Mouse (Mus musculus): ENCODE measurements around the gene Rad17. TPM values are rescaled to one million over a fixed set of nuclear protein-coding genes. Genes with fewer than 3 reads are reported as not detected.

The Rad17 gene
- polyA plus RNA-seq, 1 experiment from 2014 or later, result 18.6 TPM

DNA sequence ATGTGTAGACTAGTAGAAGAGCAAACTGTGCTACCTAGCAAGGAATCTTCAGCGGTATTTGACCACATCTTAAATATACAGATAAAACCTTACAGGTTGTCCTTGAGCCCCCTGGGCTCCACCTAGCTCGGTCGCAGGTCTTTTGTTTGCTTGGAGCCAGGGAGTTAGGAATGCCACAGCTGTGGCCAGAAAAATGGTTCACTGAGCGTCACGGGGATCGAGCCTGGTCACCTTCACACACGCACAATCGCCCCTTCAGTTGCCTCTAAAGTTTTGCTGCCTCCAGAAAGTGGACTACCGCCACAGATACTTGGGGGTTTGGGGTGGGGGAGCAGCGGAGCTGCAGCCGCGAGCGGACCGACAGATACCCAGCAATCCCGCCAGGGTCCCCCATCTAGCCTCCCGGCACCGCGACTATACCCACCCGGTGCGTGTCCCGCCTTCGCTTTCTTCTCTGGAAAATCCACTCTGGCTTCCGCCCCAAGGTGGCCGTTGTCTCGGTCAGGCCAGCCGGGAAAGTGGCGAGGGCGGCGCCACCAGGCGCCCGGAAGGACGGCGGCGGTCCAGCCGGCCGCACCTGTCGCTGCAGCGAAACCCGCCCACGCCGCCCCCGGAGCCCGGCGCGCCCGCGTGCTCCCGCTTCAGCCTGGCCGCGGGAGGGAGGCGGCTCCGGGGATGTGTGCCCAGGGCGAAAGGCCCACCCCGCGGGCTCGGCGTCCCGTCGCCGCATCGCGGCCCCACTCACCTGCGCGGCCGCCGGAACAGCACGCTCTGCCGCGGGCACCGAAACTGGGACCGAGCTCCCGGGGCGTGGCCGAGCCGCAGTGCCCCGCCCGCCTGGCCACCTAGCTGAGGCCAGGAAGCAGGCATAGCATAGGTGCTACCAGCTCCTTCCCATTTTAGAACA, 34.4 kb downstream of the Rad17 start, which contains the start of gene Marveld2:
Marveld2 (minus strand) TSS at position 791 of the 907 bp plus-strand sequence.
- no peak; the same call in 1 of the 2 replicates for TF ChIP-seq CTCF (IDR thresholded peaks at IDR 0.05; ENCODE audit: low read depth)
- H3K27me3 ChIP-seq (ENCODE audit: insufficient read depth, low read length), result no peaks in the 10 kb centered on the region
- peak within 1 kb of the TSS; percentile 72 for H3K4me2 ChIP-seq (ENCODE audit: low read length)
- peak within 1 kb of the TSS; percentile 76 for H3K9ac ChIP-seq (ENCODE audit: low read depth, low read length)
- no peaks in the 10 kb centered on the region for H3K9me3 ChIP-seq (replicated peaks; ENCODE audit: low read length)
- peak within 1 kb of the TSS; percentile 88 for H3K27ac ChIP-seq
- peak within 1 kb of the TSS; percentile 64 for H3K4me3 ChIP-seq (replicated peaks; ENCODE audit: low read depth, low read length)
- no peaks in the 10 kb centered on the region for H3K4me1 ChIP-seq (replicated peaks; ENCODE audit: insufficient read depth, low read length)
- WGBS, result 3% methylated on average over 65 of the region's 77 CpGs
- H3K36me3 ChIP-seq (ENCODE audit: insufficient read depth, low read length), result peaks cover 6% of the 10 kb centered on the region; the same call in 1 of the 2 replicates
- ATAC-seq (replicated peaks; ENCODE audit: low FRiP score, low read depth) (peak; percentile 81), DNase-seq (ENCODE audit: low spot score) (peak; percentile 49)

DNA sequence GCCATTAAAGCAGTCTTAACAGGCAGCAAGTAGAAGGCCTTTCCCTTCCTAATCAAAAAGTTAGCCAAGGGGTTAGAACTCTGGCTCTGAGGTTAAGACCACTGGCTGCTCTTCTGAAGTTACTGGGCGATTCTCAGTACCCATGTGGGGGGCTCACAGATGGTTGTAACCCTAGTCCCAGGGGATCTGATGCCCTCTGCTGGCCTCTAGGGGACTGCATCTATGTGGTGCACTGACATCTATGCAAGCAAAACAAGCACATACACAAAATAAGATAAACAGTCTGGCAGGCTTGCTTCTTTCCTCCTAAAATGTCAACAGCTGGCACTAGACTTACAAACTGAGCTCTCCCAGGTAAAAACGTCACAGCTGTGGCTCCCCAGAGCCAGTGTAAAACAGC, 37.9 kb downstream of the Rad17 start:
- no peak overlapping the region for H3K4me3 ChIP-seq (replicated peaks; ENCODE audit: low read depth, low read length)
- H3K36me3 ChIP-seq (ENCODE audit: insufficient read depth, low read length), result 0 out of 2 replicates have a peak, but pooled peaks cover 2% of the 10 kb centered on the region
- TF ChIP-seq CTCF (IDR thresholded peaks at IDR 0.05; ENCODE audit: low read depth), result peak; percentile 37; the same call in 1 of the 2 replicates
- no peak for DNase-seq (ENCODE audit: low spot score)
- no peaks in the 10 kb centered on the region for H3K4me1 ChIP-seq (replicated peaks; ENCODE audit: insufficient read depth, low read length)
- 68% methylated on average over 2 of the region's 2 CpGs for WGBS
- H3K27me3 ChIP-seq (ENCODE audit: insufficient read depth, low read length), result no peaks in the 10 kb centered on the region
- no peak overlapping the region for H3K4me2 ChIP-seq (ENCODE audit: low read length)
- H3K9ac ChIP-seq (ENCODE audit: low read depth, low read length), result no peak overlapping the region
- no peak for ATAC-seq (replicated peaks; ENCODE audit: low FRiP score, low read depth)
- no peaks in the 10 kb centered on the region for H3K9me3 ChIP-seq (replicated peaks; ENCODE audit: low read length)
- H3K27ac ChIP-seq, result no peak overlapping the region

GRCm38 (mm10) chr13:100612251-100612650, 38.6 kb downstream of the Rad17 start:
- H3K36me3 ChIP-seq (ENCODE audit: insufficient read depth, low read length), result 0 out of 2 replicates have a peak, but pooled peaks cover 2% of the 10 kb centered on the region
- no peak overlapping the region for H3K4me3 ChIP-seq (replicated peaks; ENCODE audit: low read depth, low read length)
- DNase-seq (ENCODE audit: low spot score), result no peak
- no peaks in the 10 kb centered on the region for H3K27me3 ChIP-seq (ENCODE audit: insufficient read depth, low read length)
- no peaks in the 10 kb centered on the region for H3K4me1 ChIP-seq (replicated peaks; ENCODE audit: insufficient read depth, low read length)
- no peak overlapping the region for H3K4me2 ChIP-seq (ENCODE audit: low read length)
- TF ChIP-seq CTCF (IDR thresholded peaks at IDR 0.05; ENCODE audit: low read depth), result no peak
- H3K9ac ChIP-seq (ENCODE audit: low read depth, low read length), result no peak overlapping the region
- H3K9me3 ChIP-seq (replicated peaks; ENCODE audit: low read length), result no peaks in the 10 kb centered on the region
- 92% methylated on average over 10 of the region's 10 CpGs for WGBS
- H3K27ac ChIP-seq, result no peak overlapping the region
- no peak for ATAC-seq (replicated peaks; ENCODE audit: low FRiP score, low read depth)

DNA sequence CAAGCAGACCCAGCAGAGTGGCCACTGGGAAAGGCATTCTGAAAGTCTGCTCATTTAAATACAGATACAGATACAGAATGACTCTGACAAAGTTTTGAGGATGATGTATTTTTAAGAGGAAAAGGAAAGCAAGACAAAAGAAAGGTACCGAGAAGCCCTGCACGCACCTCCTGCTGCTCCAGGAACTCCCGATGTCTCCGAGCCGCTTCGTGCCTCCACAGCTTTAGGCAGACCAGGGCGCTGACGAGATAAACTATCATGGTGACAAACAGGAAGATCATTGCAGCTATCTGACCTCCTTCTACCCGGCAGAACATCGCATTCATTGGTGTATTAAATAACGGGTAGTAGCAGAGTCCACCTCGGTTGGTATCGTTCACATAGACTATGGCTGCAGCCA, 39.6 kb downstream of the Rad17 start:
- no peak overlapping the region for H3K4me3 ChIP-seq (replicated peaks; ENCODE audit: low read depth, low read length)
- DNase-seq (ENCODE audit: low spot score) (no peak), ATAC-seq (replicated peaks; ENCODE audit: low FRiP score, low read depth) (no peak)
- no peaks in the 10 kb centered on the region for H3K27me3 ChIP-seq (ENCODE audit: insufficient read depth, low read length)
- 0 out of 2 replicates have a peak, but pooled peaks cover 2% of the 10 kb centered on the region for H3K36me3 ChIP-seq (ENCODE audit: insufficient read depth, low read length)
- H3K9me3 ChIP-seq (replicated peaks; ENCODE audit: low read length), result no peaks in the 10 kb centered on the region
- H3K4me2 ChIP-seq (ENCODE audit: low read length), result no peak overlapping the region
- H3K9ac ChIP-seq (ENCODE audit: low read depth, low read length), result no peak overlapping the region
- 92% methylated on average over 13 of the region's 13 CpGs for WGBS
- TF ChIP-seq CTCF (IDR thresholded peaks at IDR 0.05; ENCODE audit: low read depth), result no peak
- H3K4me1 ChIP-seq (replicated peaks; ENCODE audit: insufficient read depth, low read length), result no peaks in the 10 kb centered on the region
- no peak overlapping the region for H3K27ac ChIP-seq

GRCm38 (mm10) chr13:100607756-100608155, 43.1 kb downstream of the Rad17 start:
- H3K9me3 ChIP-seq (replicated peaks; ENCODE audit: low read length), result no peaks in the 10 kb centered on the region
- no peaks in the 10 kb centered on the region for H3K4me1 ChIP-seq (replicated peaks; ENCODE audit: insufficient read depth, low read length)
- no peak overlapping the region for H3K4me3 ChIP-seq (replicated peaks; ENCODE audit: low read depth, low read length)
- 0 out of 2 replicates have a peak, but pooled peaks cover 2% of the 10 kb centered on the region for H3K36me3 ChIP-seq (ENCODE audit: insufficient read depth, low read length)
- H3K27me3 ChIP-seq (ENCODE audit: insufficient read depth, low read length), result no peaks in the 10 kb centered on the region
- WGBS, result 88% methylated on average over 8 of the region's 8 CpGs
- peak; percentile 42; the same call in 1 of the 2 replicates for TF ChIP-seq CTCF (IDR thresholded peaks at IDR 0.05; ENCODE audit: low read depth)
- no peak overlapping the region for H3K4me2 ChIP-seq (ENCODE audit: low read length)
- no peak overlapping the region for H3K27ac ChIP-seq
- no peak overlapping the region for H3K9ac ChIP-seq (ENCODE audit: low read depth, low read length)
- no peak for DNase-seq (ENCODE audit: low spot score)
- ATAC-seq (replicated peaks; ENCODE audit: low FRiP score, low read depth), result no peak

DNA sequence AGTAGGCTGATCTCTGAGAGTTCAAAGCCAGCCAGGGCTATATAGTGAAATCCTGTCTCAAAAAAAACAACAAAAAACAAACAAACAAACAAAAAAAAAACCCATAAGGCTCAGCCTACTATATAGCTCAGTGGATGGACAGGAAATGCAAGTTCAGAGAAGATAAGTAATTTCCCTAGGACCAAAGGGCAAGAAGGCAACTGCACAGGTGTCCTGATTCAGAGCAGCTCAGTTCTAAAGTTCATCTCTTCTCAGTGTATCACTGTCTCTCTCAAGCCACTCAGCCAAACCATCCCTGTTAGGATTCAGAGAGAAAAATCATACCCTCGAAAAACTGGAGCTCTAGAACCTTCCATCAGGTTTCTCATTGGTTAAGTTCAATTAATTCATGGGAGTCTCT, 45.0 kb downstream of the Rad17 start:
- WGBS, result 71% methylated on average over 1 of the region's 1 CpGs
- Histone ChIP-seq H3K27ac (no peak overlapping the region), H3K4me3 (replicated peaks; ENCODE audit: low read depth, low read length) (no peak overlapping the region), H3K36me3 (ENCODE audit: insufficient read depth, low read length) (no peaks in the 10 kb centered on the region), H3K4me1 (replicated peaks; ENCODE audit: insufficient read depth, low read length) (no peaks in the 10 kb centered on the region), H3K4me2 (ENCODE audit: low read length) (no peak overlapping the region), H3K9me3 (replicated peaks; ENCODE audit: low read length) (no peaks in the 10 kb centered on the region), H3K9ac (ENCODE audit: low read depth, low read length) (no peak overlapping the region), H3K27me3 (ENCODE audit: insufficient read depth, low read length) (no peaks in the 10 kb centered on the region)
- no peak for TF ChIP-seq CTCF (IDR thresholded peaks at IDR 0.05; ENCODE audit: low read depth)
- no peak for DNase-seq (ENCODE audit: low spot score)
- ATAC-seq (replicated peaks; ENCODE audit: low FRiP score, low read depth), result no peak

Measured in kidney, postnatal 0 days (tissue).